Mouse (Mus musculus): ENCODE measurements at regions not wholly inside any gene's neighbourhood (a gene's known extent, or its start where the extent isn't known, plus 50 kb on each side); places are given as distances from the start of the nearest gene placed in this dataset.

- no peak for ATAC-seq
Measured at GRCm38 (mm10) chr4:22699561-22699960, 211.4 kb upstream of the Pou3f2 start.

GRCm38 (mm10) chr4:22667733-22668381, 179.7 kb upstream of the Pou3f2 start:
- ATAC-seq, result no peak

- ATAC-seq, result no peak
Measured at GRCm38 (mm10) chr4:22645616-22646015, 157.4 kb upstream of the Pou3f2 start.

GRCm38 (mm10) chr4:22608922-22609321, 120.8 kb upstream of the Pou3f2 start:
- ATAC-seq, result no peak

- ATAC-seq, result peak; percentile 47
Measured at GRCm38 (mm10) chr4:22602164-22602563, 114.0 kb upstream of the Pou3f2 start.

GRCm38 (mm10) chr4:22587162-22587561, 99.0 kb upstream of the Pou3f2 start:
- ATAC-seq, result no peak

- ATAC-seq, result no peak
Measured at GRCm38 (mm10) chr4:22565959-22566358, 77.8 kb upstream of the Pou3f2 start.

GRCm38 (mm10) chr4:22564532-22564931, 76.4 kb upstream of the Pou3f2 start:
- ATAC-seq, result no peak
